Mouse (Mus musculus) common myeloid progenitor, adult 5-6 weeks (primary cell): ENCODE results near the gene Pknox1. TPM values are rescaled to one million over a fixed set of nuclear protein-coding genes. Genes with fewer than 3 reads are reported as not detected.
"Not testable (repeated sequence)": the region's sequence is repeated elsewhere in the genome, so short reads cannot be mapped to it uniquely, and the experiment has no call there.

ENCODE experiments used
- ATAC-seq: replicated peaks from 2 replicates; pipeline ENCODE4 v1.8.0; 2016; ENCODE audit warnings: low read depth, mild to moderate bottlenecking, moderate TSS enrichment, inconsistent platforms; ENCODE audit not compliant: poor library complexity, severe bottlenecking
- total RNA-seq: library from RNA; stranded (forward); fragments of 200-1000, 187-1606 nt; gene quantifications from 2 replicates; pipeline ENCODE4 v1.2.3, GENCODE M21; 2017

The Pknox1 gene
- total RNA-seq, result 23.1 and 25.1 TPM in 2 replicates

DNA sequence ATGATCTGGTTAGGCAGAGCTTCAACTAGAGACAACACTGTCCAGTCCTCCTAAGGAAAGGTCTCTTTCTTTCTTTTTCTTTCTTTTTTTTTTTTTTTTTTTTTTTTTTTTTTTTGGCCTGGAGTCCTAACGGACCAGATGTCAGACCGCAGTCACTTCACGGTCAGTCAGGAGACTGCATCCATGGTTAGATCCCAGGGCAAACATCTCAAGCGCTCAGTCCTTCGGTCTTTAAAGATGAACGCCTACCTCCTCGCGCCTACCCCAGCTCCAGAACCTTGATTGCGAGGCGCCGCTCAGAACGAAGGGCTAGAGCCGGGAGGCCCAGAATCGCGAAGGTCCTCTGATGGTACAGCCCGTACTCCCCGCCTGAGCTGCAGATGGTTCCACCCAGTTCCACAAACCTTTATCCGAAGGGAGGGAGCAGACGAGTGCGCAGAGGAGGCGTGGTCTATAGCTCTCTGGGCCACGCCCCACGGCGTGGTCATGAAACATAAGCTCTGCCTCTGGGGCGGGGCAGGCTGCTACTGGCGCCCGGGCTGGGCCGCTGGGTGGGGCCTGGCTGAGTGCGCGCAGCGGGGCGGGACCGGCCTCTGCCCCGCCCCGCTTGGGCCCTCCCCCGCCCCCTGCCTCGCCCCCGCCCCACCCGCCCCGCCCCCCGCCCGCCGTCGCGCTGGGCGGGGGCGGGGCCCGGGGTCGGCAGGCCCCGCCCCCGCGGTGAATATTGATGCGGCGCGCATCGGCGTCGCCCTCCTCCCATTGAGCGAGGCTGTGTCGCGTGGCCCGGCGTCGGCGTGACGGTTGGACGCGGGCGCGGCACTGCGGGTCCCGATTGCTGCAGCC lies at the start of gene Pknox1:
Gene Pknox1, plus strand, starts transcription at position 720 of the 843 bp plus-strand sequence.
- peak; percentile 86 for ATAC-seq

DNA sequence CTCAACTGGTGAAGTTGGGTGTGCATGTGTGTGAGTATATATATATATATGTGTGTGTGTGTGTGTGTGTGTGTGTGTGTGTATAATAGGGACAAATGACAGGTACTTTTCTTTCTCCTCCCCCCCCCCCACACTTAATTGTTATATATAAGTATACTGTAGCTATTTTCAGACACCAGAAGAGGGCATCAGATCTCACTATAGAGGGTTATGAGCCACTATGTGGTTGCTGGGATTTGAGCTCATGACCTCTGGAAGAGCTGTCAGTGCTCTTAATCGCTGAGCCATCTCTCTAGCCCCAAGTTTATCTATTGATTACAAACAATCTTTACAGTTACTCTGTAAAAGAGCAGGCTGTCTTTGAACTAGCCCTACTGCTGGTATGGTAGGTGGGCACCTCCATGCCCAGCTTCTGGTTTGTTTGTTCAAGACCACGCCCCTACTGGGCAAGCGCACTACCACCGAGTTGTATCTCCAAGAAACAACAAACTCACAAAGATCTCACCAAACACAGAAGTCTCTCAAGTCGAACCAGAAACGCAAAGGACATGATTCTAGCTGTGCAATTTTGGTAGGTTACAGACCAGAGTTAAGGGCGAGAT lies 45.1 kb upstream of the Pknox1 start:
- ATAC-seq, result peak; percentile 57

DNA sequence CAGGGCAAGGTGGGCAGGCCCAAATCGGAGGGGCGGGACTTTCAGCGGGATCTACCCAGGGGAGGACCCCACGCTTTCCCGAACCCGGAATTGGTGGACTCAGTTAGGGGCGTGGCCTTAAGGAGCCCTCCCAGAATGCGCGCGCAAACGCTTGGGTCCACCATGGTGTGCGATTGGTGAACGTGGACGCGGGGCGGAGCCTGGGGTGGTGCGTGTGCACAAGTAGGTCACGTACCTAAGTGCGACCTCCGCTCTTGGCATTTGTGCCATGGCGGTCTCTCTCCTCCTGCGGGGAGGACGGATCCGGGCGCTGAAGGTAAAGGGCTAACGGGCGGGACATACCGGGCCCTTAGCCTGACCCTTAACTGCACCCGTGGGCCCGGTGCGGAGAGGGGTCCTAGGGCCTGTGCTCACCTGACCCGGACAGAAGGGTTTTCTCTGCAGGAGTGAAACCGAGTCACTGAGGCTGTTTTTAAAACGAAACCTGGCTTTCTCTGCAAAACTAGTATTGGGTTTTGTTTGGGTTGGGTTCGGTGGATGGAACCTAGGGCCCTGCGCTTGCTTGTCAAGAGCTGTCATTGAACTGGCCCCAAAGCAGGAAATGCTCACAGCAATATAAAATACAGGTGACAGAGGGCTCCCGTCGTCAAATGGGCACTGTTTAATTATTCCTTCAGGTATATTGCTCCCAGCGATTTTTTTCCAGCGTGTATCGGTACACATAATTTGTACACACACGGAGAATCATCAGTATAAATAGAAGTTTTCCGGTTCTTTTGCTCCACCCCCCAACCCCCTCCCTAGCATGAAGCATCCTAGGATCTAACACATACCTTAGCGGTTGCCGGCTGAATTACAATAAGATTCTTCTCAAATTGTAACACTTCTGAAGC lies 44.3 kb upstream of the Pknox1 start, which contains the start of the genes Wdr4 and Ndufv3:
Gene Wdr4, minus strand, starts transcription at position 35 of the 893 bp plus-strand sequence.
Gene Ndufv3, plus strand, starts transcription at position 170 of the 893 bp plus-strand sequence.
- peak; percentile 96 for ATAC-seq

DNA sequence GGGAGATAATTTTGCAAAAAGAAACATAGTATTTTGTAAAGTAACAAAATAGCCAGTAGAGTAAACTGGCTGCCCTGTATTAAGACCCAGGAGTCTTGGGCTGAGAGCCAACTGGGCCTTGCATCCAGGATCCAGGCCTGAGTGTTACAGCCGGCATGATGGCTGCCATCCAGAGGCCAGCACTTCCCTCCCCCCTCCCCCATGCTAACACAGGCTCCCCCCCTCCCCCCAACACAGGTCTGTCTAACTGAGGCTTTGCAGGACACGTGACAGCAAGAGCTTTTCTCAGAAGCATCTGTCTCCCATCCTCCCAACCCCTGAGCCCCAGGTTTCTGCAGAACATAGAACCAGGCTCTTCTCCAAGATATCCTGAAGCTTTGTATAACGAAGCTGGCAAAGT lies 43.6 kb upstream of the Pknox1 start:
- ATAC-seq, result no peak

DNA sequence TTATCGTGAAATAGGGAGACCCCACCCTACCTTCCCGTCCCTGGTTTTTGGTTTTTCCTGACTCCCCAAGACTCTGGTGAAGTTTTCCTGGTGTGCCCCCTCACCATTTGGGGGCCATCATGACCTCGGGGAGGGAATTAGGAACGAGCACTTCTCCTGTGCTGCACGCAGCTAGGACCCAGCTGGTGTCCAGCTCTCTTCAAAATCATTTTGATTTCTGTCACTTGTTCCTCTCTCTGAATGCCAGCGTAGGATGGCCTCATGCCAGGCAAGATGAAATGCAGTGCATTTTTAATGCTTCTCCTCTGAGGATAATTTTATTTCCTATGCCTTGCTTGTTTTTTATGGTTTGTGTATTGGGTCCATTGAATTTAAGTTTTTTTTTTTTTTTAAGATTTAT lies 42.6 kb upstream of the Pknox1 start:
- no peak for ATAC-seq

DNA sequence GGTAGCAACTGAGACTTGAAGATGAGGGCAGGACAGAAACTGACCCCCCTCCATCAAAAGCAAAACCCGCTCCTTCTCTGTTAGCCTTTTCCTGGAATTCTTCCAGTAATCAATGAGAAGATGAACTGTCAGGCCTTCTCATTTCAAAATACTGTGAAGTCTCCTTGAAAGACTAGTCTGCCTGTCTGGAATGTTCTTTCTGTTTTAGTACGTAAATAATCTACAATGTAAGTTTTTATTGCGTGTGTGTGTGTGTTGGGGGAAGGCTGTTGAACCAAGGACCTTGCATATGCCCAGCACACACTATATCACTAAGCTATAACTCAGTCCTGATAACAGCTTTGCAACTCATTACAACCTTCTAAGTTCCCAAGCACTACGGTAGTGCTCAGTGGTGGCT lies 39.4 kb upstream of the Pknox1 start:
- ATAC-seq, result no peak

DNA sequence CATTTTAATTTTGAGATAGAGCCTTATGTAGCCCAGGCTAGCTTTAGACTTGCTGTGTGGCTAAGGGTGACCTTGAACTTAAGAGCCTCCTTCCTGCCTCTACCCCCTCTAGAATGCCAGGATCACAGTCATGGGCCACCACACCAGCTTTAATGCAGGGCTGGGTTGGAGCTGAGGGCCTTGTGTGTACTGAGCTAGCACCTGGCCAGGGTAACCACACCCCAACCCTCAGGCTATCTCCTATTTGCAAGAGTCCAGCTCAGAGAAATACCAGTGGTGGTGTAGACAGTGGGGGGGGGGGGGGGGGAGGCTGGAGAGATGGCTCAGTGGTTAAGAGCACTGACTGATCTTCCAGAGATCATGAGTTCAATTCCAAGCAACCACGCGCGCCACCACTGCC lies 38.7 kb upstream of the Pknox1 start:
- ATAC-seq, result no peak

DNA sequence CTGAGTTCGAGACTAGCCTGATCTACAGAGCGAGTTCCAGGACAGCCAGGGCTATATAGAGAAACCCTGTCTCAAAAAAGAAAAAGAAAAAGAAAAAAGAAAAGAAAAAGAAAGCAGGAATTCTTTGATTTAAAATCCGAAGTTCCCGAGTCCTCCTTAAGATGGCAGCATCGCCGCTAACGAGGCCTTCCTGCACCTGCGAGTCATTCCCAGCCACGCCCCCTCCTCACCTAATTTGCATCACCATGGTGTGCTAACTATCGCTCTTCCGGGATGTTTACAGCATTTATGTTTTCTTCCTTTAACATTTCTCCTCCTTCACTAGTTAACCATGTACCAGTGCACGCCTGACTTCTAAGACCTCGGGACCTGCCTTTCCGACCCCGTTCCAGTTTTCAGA lies 35.2 kb upstream of the Pknox1 start:
- ATAC-seq, result 0 out of 2 replicates have a peak, but pooled peaks have one; percentile 32

DNA sequence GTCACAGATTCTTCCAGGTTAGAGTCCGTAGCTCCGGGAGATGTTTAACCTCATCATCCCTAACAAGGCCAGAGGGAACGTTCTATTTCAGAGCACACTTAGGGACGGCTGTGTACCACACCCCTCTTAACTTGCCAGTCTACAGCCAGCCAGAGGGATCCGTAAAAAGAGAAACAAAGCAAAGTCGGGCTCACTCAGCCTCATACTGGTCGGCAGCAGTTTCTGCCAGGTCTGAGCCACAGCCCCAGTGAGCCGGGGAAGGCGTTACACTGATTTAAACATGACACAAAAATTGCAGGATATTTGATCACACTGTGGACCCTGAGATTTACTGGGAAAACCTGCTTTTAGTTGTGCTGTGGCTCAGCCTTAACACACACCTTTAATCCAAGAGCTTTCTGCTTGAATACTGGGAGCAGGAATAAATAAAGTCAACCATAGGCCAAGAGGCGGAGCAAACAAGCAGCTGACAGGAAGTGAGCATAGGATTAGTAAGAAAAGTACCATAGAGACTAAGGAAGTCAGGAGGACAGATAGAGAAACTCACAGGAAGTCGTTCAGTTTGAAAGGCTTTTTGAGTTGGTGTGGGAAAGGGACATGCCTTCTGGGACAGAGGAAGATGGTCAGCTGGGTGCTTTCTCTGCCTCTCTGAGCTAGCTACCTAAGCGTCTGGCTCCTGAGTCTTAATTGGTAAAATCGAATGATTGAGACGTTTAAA lies 32.9 kb upstream of the Pknox1 start:
- no peak for ATAC-seq

DNA sequence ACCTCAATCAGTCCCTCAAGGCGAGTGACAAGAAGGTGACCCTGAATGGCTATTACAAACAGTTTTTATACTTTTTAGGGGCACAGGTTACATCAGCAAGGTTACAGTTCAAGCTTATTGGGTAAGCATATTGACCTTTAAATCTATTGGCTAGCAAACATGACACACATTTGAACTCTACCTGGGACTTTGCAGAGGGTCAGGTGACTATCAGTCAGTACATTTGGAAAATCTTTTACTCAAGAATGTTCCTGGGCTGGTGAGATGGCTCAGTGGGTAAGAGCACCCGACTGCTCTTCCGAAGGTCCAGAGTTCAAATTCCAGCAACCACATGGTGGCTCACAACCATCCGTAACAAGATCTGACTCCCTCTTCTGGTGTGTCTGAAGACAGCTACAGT lies 32.2 kb upstream of the Pknox1 start:
- ATAC-seq, result not testable (repeated sequence)

DNA sequence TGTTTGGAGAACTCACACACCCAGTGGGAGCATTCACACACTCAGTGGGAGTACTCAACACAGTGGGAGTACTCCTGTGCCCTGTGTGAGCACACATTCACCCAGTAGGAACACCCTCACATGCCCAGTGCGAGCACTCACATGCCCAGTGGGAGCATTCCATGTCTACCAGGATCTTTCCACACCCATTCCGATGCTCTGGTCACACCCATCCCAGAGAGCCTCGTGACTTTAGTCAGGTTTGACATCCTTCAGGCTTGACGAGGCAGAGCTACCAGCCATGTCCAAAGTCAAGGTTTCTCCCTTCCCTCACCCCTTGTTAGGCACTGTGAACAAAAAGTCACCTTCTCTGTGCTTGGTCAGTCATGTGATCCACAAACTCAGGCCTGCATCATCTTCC lies 29.2 kb upstream of the Pknox1 start:
- ATAC-seq, result no peak

DNA sequence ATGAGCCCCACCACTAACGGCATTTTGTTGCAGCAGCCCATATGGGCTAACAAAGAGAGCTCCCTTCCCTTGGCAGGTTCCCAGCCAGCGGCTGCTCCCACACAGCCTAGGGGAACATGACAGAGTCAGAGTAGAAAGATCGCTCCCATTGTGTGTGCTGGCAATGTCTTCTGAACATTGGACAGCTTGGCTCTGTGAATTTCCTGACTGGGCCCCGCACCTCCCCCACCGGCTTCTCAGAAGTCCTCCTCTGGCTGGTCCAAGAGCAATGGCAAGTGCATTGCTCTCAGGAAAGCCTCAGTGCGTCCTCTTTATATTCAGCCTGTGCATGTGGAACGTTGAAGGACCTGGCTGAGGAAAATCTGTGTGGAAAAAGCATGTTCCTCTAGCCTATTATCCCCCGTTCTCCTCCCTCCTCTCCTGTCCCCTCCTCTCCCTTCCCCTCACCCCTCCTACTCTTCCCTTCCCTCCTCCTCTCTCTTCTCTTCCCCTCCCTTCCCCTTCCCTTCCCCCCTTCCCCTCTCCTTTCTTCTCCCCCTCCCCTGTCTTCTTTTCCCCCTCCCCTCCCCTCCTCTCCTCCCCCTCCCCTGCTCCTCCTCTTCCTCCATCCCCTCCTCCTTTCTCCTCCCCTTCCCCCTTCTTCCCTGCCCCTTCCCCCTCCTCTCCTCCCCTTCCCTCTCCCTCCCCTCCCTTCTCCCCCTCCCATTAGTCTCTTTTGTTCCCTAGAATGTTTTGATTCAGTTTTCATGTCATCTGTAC lies 28.5 kb upstream of the Pknox1 start:
- ATAC-seq, result no peak

DNA sequence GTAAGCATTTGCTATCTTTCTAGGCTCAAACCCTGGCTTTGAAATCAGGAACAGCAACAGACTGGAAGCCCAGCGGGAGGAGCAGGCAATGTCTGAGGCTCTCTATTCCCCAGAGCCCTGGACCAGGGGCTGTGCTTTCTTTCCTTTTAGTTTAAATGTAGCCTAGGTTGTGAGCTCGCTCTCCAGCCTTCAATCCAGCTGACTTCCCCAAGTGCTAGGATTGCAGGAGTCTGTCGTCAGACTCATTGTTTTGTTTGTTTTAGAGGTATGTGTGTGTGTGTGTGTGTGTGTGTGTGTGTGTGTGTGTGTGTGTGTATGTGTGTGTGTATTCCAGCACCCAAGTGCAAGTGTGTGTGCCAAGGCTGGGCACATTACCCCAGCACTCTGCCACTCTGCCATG lies 24.4 kb upstream of the Pknox1 start:
- ATAC-seq, result no peak

DNA sequence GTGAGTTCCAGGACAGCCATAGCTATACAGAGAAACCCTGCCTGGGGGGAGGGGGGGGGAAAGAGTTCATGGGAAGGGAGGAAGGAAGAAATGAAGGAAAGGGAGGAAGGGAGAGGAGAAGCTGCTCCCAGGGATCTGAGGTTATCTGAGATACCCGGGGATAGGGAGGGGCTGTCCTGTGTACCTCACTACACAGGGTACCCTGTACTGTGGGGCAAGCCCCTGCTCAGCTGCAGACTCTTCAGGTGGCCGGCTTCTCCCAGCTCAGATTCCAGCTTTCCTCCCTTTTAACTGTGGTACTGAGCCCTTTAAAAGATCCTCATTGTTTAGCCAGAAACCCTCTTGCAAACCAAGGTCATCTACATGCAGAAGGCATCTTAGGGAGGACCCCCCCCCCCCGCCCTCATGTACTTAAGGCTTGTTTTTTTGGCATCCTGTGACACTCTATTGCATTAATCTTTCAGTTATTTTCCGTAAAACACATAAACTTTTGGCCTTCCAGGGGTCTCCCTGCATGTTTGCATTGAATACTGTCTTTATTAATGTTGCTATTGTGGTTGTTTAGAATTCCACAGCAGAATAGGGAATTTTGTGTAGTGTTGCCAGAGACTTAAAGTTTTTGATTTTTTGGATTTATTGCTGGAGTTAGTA lies 23.6 kb upstream of the Pknox1 start:
- no peak for ATAC-seq

DNA sequence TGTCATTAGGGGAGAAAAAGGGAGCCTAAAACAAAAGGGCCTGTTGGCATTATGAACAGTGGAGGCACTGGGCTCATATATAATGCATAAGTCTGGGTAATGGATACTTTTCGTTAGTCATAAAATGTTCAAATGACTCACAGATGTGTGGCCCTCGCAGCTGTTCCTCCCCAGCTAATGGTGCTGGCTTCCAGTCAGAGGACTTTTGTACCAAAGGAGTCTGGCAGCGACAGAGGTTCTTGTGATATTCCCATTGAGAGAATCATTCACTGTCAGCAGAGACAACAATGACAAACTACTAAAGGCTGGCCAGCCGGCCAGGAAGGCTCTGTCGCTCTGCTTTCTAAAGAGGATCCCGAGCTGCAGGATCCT lies 23.1 kb upstream of the Pknox1 start:
- ATAC-seq, result no peak

DNA sequence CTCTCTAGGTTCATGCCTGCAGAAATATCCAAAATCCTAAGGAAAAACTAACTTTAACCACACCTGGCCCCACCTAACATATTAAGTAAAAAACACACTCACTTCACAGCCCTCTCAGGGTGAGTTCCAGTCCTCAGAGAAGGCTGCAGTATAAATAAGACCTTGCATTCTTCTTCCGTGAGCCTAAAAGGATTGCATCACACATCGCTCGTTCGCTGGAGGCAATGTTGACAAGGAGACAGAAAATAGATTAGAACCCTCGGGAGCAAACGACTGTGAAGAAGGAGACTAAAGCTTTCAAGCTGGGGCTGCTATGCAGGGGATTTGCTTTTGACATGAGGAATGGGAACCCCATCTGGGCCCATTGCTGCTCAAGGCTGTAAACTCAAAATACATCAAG lies 21.0 kb upstream of the Pknox1 start:
- ATAC-seq, result no peak

DNA sequence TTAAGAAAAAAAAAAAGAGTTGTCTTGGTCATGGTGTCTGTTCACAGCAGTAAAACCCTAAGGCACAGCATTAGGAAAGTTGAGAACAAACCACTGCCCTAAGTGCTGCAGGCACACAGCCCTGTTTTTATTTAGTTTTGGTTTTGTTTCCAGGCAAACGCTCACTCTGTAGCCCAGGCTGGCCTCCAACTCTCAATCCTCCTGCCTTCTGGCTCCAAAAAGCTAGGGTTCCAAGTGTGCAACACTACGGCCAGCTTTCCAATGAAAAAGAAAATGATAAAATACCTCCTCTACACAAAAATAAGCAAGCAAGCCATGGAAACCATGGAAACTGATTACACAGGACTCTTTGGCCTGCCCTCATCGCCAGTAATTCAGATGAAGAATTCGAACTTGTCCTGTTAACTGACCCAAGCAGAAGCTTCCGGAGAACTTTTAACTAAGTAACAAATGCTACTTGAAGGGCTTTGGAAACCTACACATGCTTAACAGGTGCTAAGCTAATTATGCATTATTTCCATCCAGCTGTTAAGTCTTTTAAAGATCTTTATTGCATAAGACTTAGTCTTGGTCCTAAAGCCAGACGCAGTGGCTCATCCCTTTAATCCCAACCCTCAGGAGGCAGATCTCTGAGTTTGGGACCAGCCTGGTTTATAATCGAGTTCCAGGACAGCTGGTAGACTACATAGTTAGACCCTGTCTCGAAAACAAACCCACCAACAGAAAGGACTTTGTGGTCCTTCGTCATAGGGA lies 17.9 kb upstream of the Pknox1 start:
- no peak for ATAC-seq

DNA sequence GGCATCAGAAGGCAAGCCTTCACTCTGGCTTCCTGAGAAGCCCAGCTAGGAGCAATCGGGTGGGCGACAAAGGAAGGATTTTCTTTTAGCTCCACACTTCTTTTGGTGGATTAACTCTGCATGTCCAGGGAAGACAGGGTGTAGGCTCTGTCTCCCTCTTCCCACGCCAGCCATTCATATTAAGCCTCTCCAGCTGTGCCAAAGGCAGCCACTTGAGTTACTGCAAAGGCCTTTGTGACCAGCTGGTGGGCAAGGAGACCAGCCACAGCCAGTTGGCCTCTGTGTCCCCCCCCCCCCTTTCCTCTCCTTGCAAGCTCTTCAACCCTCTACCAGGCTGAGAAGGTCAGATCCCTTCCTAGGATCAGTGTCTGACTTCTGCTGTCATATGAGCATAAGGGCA lies 16.6 kb upstream of the Pknox1 start:
- ATAC-seq, result no peak
